Mouse (Mus musculus): Measurements from ENCODE around the gene Pcgf1.

The Pcgf1 gene

DNA sequence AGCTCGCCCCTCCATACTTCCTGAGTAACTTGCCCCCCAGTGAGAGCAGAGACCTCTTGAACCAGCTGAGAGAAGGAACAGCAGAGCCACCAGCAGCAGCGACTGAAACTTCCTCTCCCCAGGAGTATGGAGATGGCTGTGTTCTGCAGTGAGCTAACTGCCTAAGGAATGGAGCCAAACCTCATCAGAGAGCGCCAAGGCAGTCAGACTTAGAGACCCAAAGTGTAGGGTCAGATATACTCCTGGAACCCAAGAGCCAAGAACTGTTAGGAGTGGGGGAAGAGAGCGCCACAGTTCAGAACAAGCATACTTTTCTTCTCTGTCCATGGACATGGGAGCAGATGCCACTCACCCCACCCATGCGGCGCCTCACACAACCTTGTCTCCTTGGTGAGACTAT lies 11.2 kb upstream of the Pcgf1 start:
- DNase-seq, result no peak

- DNase-seq, result no peak
Observed at GRCm38 (mm10) chr6:83068221-83068620, 9.4 kb upstream of the Pcgf1 start.

DNA sequence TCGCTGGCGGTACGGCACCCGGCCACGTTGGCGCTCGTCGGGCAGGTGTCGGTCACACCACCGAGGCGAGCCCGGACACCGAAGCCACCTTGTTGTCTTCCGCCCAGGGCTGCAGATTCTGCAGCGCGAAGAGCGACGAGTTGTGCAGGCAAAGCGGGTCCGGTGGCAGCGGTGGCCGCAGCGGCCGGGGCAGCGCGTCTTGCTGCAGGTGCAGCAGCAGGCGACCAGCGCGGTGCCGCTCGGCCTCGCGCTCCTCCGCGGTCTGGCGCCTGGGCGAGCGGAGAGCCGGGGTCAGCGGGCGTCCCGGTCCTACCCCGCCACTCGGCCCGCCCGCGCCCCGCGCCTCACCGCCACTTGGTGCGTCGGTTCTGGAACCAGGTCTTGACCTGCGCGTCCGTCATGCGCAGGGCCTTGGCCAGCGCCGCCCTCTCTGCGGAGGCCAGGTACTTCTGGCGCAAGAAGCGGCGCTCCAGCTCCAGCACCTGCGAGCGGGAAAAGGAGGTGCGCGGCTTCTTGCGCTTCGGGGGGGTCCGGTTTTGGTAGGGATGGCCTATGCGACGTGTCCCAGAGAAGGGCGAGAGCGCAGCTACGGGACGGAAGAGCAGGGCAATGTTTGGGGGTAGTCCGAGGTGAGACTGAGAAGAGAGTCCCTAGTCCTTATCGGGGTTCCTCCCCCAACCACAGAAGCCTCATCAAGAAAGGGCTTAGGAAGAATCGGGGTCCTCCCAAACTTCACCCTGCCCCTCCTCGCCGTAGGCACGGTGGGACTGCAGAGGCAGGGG lies 8.8 kb upstream of the Pcgf1 start:
- DNase-seq, result no peak

GRCm38 (mm10) chr6:83069488-83070246 lies 8.0 kb upstream of the Pcgf1 start:
- no peak for DNase-seq

GRCm38 (mm10) chr6:83070247-83070310 lies 7.6 kb upstream of the Pcgf1 start, which contains the start of gene Tlx2:
Gene Tlx2, minus strand, starts transcription at chr6:83070293.
- no peak for DNase-seq

DNA sequence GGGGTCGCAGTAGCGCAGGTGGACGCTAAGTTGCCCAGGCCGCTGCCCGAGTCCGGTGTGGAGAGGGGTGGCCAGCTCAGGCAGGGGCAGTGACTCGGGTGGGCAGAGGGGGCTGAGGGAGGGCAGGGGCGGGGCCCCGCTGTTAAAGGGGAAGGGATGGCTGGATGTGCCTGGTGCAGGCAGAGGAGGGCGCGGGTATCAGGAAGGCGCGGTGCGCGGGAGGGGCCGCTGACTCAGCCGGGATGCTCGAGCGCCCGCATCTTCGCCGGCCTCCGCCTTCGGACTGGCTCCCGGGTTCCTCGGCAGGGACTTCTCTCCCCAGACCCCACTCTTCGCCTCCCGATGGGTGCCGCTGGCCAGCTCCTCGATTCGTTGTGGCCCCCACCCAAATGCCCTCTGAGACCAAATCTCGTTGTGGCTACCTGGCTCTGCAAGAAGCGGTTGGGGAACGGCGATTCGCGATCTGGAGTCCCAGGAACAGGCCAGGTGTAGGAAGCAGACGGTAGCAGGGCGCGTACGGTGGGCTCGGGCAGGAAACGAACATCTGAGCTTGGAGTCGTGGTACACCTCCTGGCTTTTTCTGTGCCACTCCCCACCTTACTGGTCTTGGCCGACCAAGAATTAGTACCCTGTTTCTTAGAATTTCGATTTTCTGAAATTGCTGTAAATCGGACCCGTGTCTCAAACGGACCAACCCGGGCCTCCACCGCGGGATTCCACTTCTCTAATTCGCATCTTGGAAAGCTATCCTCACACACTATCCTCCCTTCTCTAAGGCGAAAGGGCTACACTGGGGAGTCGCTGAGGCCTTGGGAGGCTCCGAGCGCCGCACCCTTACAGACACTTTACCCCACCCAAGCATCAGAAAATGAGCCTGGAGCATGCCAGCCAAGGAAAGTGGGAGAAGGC lies 7.1 kb upstream of the Pcgf1 start:
- DNase-seq, result peak; percentile 42

DNA sequence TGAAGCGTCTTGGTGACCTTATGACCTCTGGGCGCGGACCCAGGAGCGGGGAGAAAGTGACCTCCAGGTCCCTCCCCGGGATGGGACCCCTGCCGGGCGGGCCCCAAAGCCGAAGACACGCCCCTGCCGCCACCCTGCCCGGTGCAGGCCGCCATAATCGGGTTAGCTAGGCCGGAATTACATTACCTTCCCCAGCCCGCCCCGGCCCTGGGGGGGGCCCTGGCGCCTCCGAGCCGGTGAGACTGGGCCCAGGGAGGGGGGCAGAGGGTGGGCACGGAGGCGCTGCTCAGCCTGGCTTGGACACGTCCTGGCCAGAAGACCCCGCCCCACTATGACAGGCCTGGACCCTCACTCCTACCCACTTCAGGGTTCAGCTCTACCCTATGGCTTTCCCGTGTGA lies 6.4 kb upstream of the Pcgf1 start:
- peak; percentile 47 for DNase-seq

- no peak for DNase-seq
Observed at GRCm38 (mm10) chr6:83074979-83075378, 2.7 kb upstream of the Pcgf1 start.

DNA sequence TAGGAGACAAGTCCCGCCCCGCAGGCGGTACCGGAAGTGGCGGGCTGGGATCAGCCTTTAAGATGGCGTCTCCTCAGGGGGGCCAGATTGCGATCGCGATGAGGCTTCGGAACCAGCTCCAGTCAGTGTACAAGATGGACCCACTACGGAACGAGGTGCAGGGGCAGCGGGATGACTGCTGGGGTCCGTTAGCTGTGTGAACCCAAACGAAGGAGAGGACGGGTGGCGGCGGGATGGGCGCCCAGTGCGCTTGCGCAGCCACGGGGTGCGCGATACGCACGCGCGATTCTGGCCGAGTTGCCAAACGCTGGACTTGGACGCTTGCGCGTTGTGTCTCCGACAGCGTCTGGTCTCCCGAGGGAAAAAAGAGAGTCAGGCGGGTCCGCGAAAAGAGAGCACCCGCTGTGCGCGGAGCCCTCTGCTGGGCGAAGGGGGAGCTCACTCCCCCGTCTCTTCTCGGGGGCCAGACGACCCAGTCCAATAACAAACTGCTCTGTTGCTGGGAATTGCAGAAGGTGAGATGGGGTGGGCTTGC lies 722 bp downstream of the Pcgf1 start:
- DNase-seq, result peak; percentile 98

DNA sequence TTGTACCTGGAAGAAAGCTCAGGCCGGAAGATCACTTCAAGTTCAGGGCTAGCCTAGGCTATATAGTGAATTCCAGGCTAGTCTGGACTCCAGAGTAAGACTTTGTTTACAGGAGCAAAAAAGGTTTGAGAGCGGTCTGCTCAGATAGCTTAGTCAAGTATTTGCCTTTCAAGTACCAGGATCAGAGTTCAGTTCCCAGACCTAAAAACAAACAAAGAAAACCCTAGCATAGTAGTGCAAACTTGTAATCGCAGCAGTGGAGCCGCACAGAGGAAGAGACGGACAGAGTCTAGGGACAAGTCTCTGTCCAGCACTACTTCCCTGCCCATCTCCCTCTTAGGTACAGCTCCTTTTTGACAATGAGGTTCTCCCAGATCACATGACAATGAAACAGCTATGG lies 2.5 kb downstream of the Pcgf1 start:
- DNase-seq, result no peak

- no peak for DNase-seq
Observed at GRCm38 (mm10) chr6:83083497-83083896, 5.8 kb downstream of the Pcgf1 start.

DNA sequence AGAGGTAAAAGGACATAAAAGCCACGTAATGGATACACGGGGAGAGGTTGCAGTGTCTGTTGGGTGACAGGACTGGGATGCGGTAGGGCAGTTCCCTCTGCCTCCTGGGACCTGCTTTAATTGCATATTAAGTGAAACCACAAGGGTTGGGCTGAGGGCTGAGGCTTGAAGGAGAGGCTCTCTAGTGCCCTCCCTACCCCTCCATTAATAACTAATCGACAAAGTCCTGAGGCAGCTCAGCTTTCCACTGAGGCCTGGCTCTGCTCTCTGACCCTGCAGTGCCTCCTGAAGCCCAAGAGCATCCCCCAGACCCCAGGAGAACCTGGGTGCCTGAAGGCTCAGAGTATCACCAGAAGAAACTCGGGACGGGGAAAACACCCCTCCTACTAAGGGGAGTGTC lies 6.8 kb downstream of the Pcgf1 start:
- DNase-seq, result no peak

DNA sequence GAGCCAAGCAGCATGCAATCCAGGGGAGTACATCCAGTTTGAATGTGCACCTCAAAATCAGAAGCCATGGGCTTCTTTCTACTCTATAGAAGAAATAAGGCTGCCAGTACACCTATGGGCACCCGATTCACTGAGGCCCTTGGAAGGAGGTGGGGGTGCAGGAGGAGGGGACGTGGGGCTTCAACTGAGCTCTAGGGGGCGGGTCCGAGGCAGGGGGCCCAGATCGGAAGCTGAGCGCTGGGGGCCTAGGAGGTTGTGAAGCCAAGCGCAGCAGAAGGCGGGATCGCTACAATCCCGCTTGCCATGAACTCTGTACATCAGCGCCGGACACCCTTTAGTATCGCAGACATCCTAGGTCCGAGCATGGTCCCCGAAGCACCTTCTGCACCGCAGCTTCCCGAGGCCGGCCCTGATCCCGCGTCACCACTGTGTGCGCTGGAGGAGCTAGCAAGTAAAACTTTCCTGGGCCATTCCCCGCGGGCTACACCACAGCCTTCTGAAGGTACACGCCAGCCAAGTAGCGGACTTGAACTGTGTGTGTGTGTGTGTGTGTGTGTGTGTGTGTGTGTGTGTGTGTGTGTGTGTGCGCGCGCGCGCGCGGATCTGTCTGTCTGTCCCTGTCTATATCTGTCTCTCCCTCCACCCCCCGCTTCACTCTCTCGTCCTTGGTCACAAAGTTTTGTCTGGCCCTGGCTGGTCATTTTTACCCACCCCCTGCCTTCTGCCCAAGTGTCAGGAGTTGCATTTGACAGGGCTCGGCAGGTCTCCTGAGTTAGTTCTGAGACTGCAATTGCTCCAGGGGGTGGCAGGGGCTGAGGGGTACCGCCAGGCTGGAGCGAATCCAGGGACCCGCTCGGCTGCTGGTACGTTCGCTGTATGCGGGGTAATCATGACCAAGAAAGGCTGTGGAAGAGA lies 8.7 kb downstream of the Pcgf1 start, which contains the start of gene Lbx2:
Gene Lbx2 (plus strand): TSS at position 247 of the 915 bp plus-strand sequence.
- DNase-seq, result no peak

- DNase-seq, result no peak
Observed at GRCm38 (mm10) chr6:83087205-83087925, 9.7 kb downstream of the Pcgf1 start.

DNA sequence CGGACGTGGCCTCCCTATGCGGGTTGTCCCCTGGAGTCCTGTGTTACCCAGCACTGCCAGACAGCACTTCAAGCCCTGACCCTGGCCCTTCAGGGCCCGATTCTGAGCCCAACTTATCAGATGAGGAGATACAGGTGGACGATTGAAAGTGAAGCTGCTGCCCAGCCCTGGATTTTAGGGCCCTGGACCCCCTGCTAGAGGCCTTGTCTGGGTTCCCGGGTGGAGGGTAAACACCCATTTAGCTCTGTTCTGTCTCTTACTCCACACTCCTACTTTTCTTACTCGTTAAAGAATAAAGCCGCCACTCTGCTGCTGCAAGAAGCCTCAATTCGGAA lies 10.2 kb downstream of the Pcgf1 start:
- no peak for DNase-seq

DNA sequence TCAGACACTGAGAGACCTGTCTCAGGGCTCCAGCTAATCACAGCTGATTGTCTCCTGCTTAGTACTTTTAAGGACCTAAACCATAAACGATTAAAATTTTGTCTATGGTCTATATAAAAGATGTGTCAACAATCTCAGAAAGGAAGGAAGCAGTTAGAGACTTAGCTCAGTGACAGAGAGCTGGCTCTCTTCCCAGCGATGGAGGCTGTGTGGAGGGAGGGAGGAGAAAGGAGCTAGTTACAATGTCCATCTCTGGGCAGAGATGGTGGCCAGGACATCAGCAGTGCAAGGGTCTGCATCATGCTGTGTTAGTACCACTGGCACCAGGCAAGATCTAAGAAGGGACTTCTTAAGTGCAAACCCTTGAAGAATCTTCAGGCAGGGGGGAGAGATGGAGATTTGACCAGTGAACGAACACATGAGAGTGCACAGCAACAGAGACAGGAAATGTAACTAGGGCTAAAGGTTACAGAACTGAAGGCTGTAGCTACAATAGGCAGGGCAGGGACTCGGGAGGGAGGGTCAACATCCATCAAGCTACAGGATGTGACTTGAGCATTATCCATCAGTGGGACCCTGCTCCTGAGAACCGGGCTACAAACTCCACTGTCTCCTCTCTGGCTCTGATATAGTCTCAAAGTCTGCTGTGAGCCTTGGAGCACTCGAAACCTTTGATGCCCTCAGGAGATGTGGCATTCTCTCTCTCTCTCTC lies 14.9 kb downstream of the Pcgf1 start:
- no peak for DNase-seq

GRCm38 (mm10) chr6:83095968-83096367 lies 18.3 kb downstream of the Pcgf1 start:
- DNase-seq, result no peak

- no peak for DNase-seq
Observed at GRCm38 (mm10) chr6:83098411-83098810, 20.7 kb downstream of the Pcgf1 start.

GRCm38 (mm10) chr6:83101316-83101687 lies 23.6 kb downstream of the Pcgf1 start, which contains the start of the genes Ccdc142 and Gm42688:
Gene Ccdc142, plus strand, starts transcription at chr6:83101601.
Gene Gm42688, plus strand, starts transcription at chr6:83101617.
- peak; percentile 92 for DNase-seq

DNA sequence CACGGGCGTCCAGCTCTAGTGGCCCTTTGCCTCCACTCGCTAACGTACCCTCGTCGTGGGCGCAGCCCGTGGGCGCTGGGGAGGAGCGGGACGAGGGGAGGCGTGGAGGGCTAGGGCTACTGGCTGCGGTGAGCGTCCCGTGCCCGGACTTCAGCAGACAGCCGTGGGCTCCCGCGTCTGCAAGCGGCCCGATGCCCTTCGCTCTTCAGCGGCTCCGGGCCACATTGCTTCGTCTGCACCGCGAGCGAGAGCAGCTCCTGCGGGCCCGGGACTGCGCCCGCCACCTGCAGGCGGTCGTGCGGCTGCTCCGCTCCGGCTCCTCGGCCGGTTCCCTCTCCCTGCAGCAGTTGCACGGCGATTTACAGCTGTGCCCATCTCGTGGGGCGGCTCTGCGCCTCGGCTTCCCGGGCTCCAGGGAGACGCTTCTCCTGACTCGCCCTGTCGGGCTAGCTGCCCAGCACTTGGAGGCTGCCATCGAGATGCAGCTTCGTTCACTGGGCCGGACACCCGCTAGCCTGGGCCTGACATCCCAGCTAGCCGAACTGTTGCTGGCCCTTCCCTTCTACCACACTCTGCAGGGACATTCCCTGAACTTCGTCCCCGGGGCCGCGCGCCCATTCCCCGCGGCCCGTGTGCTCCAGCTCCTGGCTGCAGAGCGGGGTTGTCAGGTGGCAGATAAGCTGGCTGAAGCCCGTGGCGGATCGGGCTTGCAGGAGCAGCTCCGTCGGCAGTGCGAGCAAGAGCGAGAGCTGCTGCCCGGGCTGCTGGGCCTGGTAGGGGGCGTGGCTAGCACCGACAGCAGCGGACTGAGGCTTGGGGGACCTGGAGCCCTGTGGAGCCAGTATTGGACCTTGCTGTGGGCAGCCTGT lies 24.3 kb downstream of the Pcgf1 start:
- peak; percentile 63 for DNase-seq

All from cerebellum, adult 11-12 months (tissue).